Mouse (Mus musculus) midbrain, postnatal 0 days (tissue): ENCODE measurements around the gene Zfp706. TPM values are rescaled to one million over a fixed set of nuclear protein-coding genes. Genes with fewer than 3 reads are reported as not detected.

Source experiments
- ATAC-seq: fragments of 200-750 bp; cut with Nextera tagmentation; 2 replicates; pipeline ENCODE4 v1.8.0; 2017; ENCODE audit warnings: moderate number of reproducible peaks, mild to moderate bottlenecking, moderate TSS enrichment, moderate library complexity; ENCODE audit not compliant: low FRiP score
- DNase-seq: peaks from one replicate; pipeline ENCODE4 v3.0.0-alpha.2; 2015; ENCODE audit warnings: low spot score
- H3K27ac ChIP-seq: fragments of 300-500 bp; sonication (generic); 2 replicates; pipeline ENCODE4 v1.5.1; 2014; ENCODE audit warnings: low read depth, mild to moderate bottlenecking, low read length, mixed read lengths
- H3K27me3 ChIP-seq: fragments of 300-500 bp; sonication (generic); 2 replicates; pipeline ENCODE4 v1.6.1; 2014; ENCODE audit warnings: low read length, control low read depth, mixed read lengths; ENCODE audit not compliant: insufficient read depth
- H3K36me3 ChIP-seq: fragments of 300-500 bp; sonication (generic); 2 replicates; pipeline ENCODE4 v1.6.1; 2014; ENCODE audit warnings: low read length, control low read depth, mixed read lengths; ENCODE audit not compliant: insufficient read depth
- H3K4me1 ChIP-seq: fragments of 300-500 bp; sonication (generic); 2 replicates; pipeline ENCODE4 v1.6.1; 2014; ENCODE audit warnings: mild to moderate bottlenecking, control low read depth, antibody characterized with exemption, low read length, mixed read lengths; ENCODE audit not compliant: insufficient read depth
- H3K4me2 ChIP-seq: fragments of 300-500 bp; sonication (generic); 2 replicates; pipeline ENCODE4 v1.6.1; 2014; ENCODE audit warnings: low read depth, mild to moderate bottlenecking, low read length, mixed read lengths; ENCODE audit not compliant: poor library complexity, severe bottlenecking
- H3K4me3 ChIP-seq: fragments of 300-500 bp; sonication (generic); 2 replicates; pipeline ENCODE4 v1.5.1; 2014; ENCODE audit warnings: low read depth, mild to moderate bottlenecking, low read length, moderate library complexity
- H3K9ac ChIP-seq: fragments of 300-500 bp; sonication (generic); replicated peaks from 2 replicates; pipeline ENCODE4 v1.6.1; 2014; ENCODE audit warnings: mild to moderate bottlenecking, low read length, moderate library complexity, mixed read lengths; ENCODE audit not compliant: poor library complexity, severe bottlenecking
- H3K9me3 ChIP-seq: fragments of 300-500 bp; sonication (generic); 2 replicates; pipeline ENCODE4 v1.6.1; 2016; ENCODE audit warnings: low read length, control low read depth
- CTCF ChIP-seq: IDR thresholded peaks from 2 replicates; pipeline ENCODE4 v1.5.1; 2016; ENCODE audit warnings: antibody characterized with exemption, mild to moderate bottlenecking
- WGBS: fragments of 180-500 bp; shearing (Covaris S2); extraction: QIAGEN DNeasy Blood & Tissue Kit; methylation state at CpG from one replicate; pipeline ENCODE4 v1.1.7; 2014; 5-methylcytosine and 5-hydroxymethylcytosine counted together
- polyA plus RNA-seq: library from polyadenylated mRNA; unstranded; fragments of >200 nt; fragmentation: Nextera tagmentation; extraction: Ambion mirVana; gene quantifications from 2 replicates; pipeline ENCODE4 v1.2.1, GENCODE M21; 2015
- total RNA-seq: library from RNA; depleted of rRNA; stranded (reverse); fragments of >200 nt; gene quantifications from 2 replicates; pipeline ENCODE4 v1.2.3, GENCODE M21; 2014

Gene Zfp706
- total and polyA plus RNA-seq, 2 experiments from 2014 or later: 56.4 to 513 TPM

- no peaks in the 10 kb centered on the region for H3K9me3 ChIP-seq
- H3K36me3 ChIP-seq: no peaks in the 10 kb centered on the region
- no peaks in the 10 kb centered on the region for H3K27me3 ChIP-seq
- DNase-seq (no peak), ATAC-seq (no peak)
- no peak overlapping the region for H3K4me3 ChIP-seq
- WGBS: 78% methylated on average over 7 of the region's 7 CpGs
- no peak overlapping the region for H3K9ac ChIP-seq
- H3K4me1 ChIP-seq: 0 out of 2 replicates have a peak, but pooled peaks cover 3% of the 10 kb centered on the region
- no peak overlapping the region for H3K27ac ChIP-seq
- no peak overlapping the region for H3K4me2 ChIP-seq
- no peak for TF ChIP-seq CTCF
Observed at GRCm38 (mm10) chr15:37046131-37046530, 38.6 kb upstream of the Zfp706 start.

DNA sequence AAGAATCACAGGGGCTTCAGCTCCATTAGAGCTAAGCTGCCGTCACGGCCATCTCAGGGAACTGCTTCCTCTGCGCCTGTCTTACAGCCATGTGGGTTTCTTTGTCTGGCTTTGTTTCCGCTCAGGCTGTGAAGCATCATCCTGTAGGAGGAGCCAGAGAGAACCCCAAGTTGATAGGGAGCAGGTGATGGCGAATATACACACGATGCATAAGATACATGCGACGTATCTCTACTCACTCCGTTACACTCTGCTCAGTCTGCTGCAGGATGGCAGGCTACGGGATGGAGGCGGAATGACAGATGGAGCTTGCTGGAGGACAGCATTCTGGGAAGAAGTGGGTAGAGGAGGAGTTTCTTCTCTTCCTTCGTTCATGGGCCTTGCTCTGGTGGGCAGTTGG is 37.9 kb upstream of the Zfp706 start:
- no peak overlapping the region for H3K4me3 ChIP-seq
- no peak overlapping the region for H3K9ac ChIP-seq
- H3K27ac ChIP-seq: no peak overlapping the region
- TF ChIP-seq CTCF: peak; percentile 55
- H3K9me3 ChIP-seq: no peaks in the 10 kb centered on the region
- WGBS: 77% methylated on average over 12 of the region's 12 CpGs
- H3K27me3 ChIP-seq: no peaks in the 10 kb centered on the region
- ATAC-seq (no peak), DNase-seq (peak; percentile 61)
- H3K4me2 ChIP-seq: no peak overlapping the region
- 0 out of 2 replicates have a peak, but pooled peaks cover 3% of the 10 kb centered on the region for H3K4me1 ChIP-seq
- H3K36me3 ChIP-seq: no peaks in the 10 kb centered on the region

DNA sequence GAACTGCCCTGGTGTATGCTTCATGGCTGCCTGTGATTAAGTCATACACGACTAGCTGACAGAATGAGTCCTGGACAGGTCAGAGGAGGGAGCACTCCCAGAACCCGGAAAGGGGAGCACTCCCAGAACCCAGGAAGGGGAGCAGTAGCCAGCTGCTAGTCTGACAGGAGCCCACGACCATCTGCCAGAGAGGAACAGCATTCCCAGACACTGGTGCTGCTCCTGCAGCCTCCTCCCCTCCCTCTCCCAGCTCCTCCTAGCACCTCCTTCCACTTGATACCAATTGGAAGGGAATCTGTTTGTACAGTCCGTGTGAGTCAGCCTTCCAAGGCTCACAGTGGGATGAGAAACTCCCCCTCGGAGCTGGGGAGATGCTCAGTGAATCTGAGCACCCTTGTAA is 35.0 kb upstream of the Zfp706 start:
- DNase-seq: no peak
- 30% methylated on average over 5 of the region's 5 CpGs for WGBS
- no peak for ATAC-seq
- H3K36me3 ChIP-seq: no peaks in the 10 kb centered on the region
- H3K4me2 ChIP-seq: no peak overlapping the region
- H3K9ac ChIP-seq: no peak overlapping the region; the same call in 1 of the 2 replicates
- 0 out of 2 replicates have a peak, but pooled peaks cover 3% of the 10 kb centered on the region for H3K4me1 ChIP-seq
- no peak for TF ChIP-seq CTCF
- no peaks in the 10 kb centered on the region for H3K27me3 ChIP-seq
- H3K9me3 ChIP-seq: no peaks in the 10 kb centered on the region
- no peak overlapping the region for H3K27ac ChIP-seq
- no peak overlapping the region for H3K4me3 ChIP-seq

- Histone ChIP-seq H3K4me1 (peaks cover 3% of the 10 kb centered on the region; the same call in 1 of the 2 replicates), H3K4me3 (no peak overlapping the region), H3K9me3 (no peaks in the 10 kb centered on the region), H3K4me2 (no peak overlapping the region), H3K36me3 (no peaks in the 10 kb centered on the region), H3K27me3 (no peaks in the 10 kb centered on the region), H3K27ac (no peak overlapping the region), H3K9ac (no peak overlapping the region)
- ATAC-seq: no peak
- DNase-seq: peak; percentile 68
- WGBS: 84% methylated on average over 5 of the region's 5 CpGs
- TF ChIP-seq CTCF: no peak
Observed at GRCm38 (mm10) chr15:37041214-37041613, 33.6 kb upstream of the Zfp706 start.

- WGBS: 72% methylated on average over 1 of the region's 1 CpGs
- Histone ChIP-seq H3K9me3 (no peaks in the 10 kb centered on the region), H3K9ac (no peak overlapping the region), H3K27ac (no peak overlapping the region), H3K4me3 (no peak overlapping the region), H3K4me2 (no peak overlapping the region), H3K4me1 (peaks cover 3% of the 10 kb centered on the region; the same call in 1 of the 2 replicates), H3K36me3 (no peaks in the 10 kb centered on the region), H3K27me3 (no peaks in the 10 kb centered on the region)
- ATAC-seq: no peak
- DNase-seq: no peak
- no peak for TF ChIP-seq CTCF
Observed at GRCm38 (mm10) chr15:37038666-37039065, 31.1 kb upstream of the Zfp706 start.

- WGBS: 81% methylated on average over 3 of the region's 3 CpGs
Observed at GRCm38 (mm10) chr15:37037704-37038103, 30.1 kb upstream of the Zfp706 start.

More at GRCm38 (mm10) chr15:37037704-37038103, 30.1 kb upstream of the Zfp706 start:
- H3K4me1 ChIP-seq: peaks cover 3% of the 10 kb centered on the region; the same call in 1 of the 2 replicates
- H3K4me2 ChIP-seq: no peak overlapping the region
- no peak for TF ChIP-seq CTCF
- ATAC-seq (no peak), DNase-seq (no peak)
- H3K27me3 ChIP-seq: no peaks in the 10 kb centered on the region
- H3K9ac ChIP-seq: no peak overlapping the region
- H3K36me3 ChIP-seq: no peaks in the 10 kb centered on the region
- no peak overlapping the region for H3K4me3 ChIP-seq
- H3K9me3 ChIP-seq: no peaks in the 10 kb centered on the region
- no peak overlapping the region for H3K27ac ChIP-seq
